Mouse (Mus musculus): ENCODE data around the gene Lingo1.

DNA sequence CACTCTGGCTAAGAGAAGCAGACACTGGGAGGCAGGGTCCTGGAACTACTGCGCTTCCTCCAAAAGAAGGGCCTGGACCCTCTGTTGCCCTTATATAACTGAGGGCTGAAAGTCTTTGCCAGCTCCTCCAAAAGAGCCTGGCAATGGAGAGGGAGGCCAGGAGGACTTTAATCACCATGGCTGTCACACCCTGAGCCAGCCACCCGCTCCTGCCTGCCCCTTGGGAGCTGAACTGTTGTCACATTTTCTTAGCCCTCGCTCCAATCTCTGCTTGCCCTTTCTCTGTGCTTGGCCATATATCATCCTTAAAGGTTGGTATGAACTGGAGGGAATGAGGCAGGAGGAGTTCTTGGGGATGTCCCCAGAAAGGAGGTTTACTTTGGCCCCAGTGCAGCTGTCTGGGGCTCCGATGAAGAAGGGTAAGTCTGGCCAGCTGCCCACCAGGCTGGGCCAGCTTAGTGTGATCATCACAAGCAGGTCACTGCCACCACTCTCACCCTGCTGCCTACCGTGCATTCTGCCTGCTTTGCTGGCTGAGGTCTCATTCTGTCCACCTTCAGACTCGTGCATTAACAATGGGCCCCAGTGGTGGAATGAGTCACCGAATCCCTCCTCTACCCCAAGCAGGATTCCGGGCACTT lies 204.9 kb downstream of the Lingo1 start:
- no peak for TF ChIP-seq CTCF (IDR thresholded peaks at IDR 0.05; ENCODE audit: low read depth, low read length)
- no peak for TF ChIP-seq GATA2 (IDR thresholded peaks at IDR 0.05; ENCODE audit: borderline replicate concordance, low read depth, low read length)

Data from G1E (cell line).